Mouse (Mus musculus): ENCODE data around the gene Daam2. TPM values are rescaled to one million over a fixed set of nuclear protein-coding genes. Genes with fewer than 3 reads are reported as not detected.

The Daam2 gene
- polyA plus RNA-seq, 1 experiment from 2014 or later: 3.1 TPM

DNA sequence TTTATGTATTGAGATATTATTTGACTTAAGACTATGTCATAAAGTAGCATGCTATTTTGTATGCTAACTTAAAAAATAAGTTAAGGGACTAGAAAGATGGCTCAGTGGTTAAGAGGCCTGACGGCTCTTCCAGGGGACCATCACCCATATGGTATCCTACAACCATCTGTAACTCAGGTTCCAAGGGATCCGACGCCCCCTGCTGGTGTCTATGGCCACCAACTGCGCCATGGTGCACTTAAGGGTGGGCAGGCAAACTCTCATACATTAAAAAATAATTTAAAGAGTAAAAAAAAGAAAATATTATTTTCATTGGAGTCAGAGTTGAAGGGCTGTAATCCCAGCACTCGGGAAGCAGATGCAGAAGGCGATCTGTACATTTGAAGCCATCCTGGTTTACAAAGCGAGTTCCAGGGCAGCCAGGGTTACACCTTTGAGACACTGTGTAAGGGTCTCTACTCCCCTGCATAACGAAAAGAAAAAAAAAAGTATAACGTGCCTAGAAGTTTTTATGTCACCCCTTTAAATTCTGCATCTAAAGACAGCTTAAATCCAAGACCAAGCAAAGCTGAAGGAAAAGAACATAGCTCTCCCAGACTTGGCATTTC lies 136.4 kb downstream of the Daam2 start:
- Histone ChIP-seq H3K4me1 (replicated peaks; ENCODE audit: control insufficient read depth, insufficient read depth, low read length) (peaks cover 11% of the 10 kb centered on the region), H3K27ac (no peak overlapping the region), H3K4me2 (replicated peaks) (peak overlapping the region; percentile 80), H3K36me3 (replicated peaks; ENCODE audit: control insufficient read depth, insufficient read depth) (no peaks in the 10 kb centered on the region), H3K9ac (no peak overlapping the region), H3K27me3 (ENCODE audit: control insufficient read depth, insufficient read depth, low read length) (no peaks in the 10 kb centered on the region), H3K4me3 (replicated peaks; ENCODE audit: low read length) (peak overlapping the region; percentile 73), H3K9me3 (ENCODE audit: control insufficient read depth, low read length) (no peaks in the 10 kb centered on the region)
- 17% methylated on average over 9 of the region's 9 CpGs for WGBS
- ATAC-seq (ENCODE audit: low FRiP score) (no peak; the same call in 1 of the 2 replicates), DNase-seq (ENCODE audit: low spot score) (no peak)

DNA sequence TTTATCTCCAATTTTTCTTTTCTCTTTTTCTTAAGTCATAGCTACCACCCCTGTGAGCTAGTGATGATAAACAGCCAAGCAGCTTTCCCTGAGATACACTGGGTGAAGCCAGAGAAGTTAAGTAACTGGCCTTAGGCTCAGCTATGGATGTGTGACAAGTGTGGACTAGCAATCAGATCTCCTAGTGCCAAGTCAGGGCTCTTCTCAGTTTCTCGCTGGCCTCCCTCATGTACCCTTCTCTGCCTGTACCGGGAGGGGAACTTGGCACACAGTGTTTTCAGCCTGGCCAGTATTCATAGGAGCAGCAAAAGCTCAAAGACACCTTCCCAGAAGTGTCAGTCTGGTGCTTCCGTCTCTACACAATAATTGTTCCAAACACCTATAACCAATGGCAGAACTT lies 140.3 kb downstream of the Daam2 start:
- 86% methylated on average over 3 of the region's 3 CpGs for WGBS
- no peak for ATAC-seq (ENCODE audit: low FRiP score)

DNA sequence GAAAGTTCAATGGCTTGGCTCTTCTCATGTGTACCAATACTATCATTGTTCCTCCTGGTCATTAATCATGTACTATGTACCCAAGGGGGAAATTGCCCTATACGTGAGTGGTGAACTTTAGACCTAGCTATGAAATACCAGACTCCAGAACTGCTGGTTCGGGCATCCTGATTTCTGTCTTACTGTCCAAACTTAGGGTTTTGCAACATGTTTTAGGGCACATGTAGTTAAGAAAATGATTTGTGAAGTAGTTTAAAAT lies 141.1 kb downstream of the Daam2 start:
- DNase-seq (ENCODE audit: low spot score): no peak
- H3K36me3 ChIP-seq (replicated peaks; ENCODE audit: control insufficient read depth, insufficient read depth): no peaks in the 10 kb centered on the region
- H3K27me3 ChIP-seq (ENCODE audit: control insufficient read depth, insufficient read depth, low read length): no peaks in the 10 kb centered on the region
- 90% methylated on average over 2 of the region's 2 CpGs for WGBS
- ATAC-seq (ENCODE audit: low FRiP score): no peak
- H3K4me2 ChIP-seq (replicated peaks): no peak overlapping the region
- H3K9me3 ChIP-seq (ENCODE audit: control insufficient read depth, low read length): no peaks in the 10 kb centered on the region
- no peak overlapping the region for H3K9ac ChIP-seq
- no peak overlapping the region for H3K27ac ChIP-seq
- no peaks in the 10 kb centered on the region for H3K4me1 ChIP-seq (replicated peaks; ENCODE audit: control insufficient read depth, insufficient read depth, low read length)
- no peak overlapping the region for H3K4me3 ChIP-seq (replicated peaks; ENCODE audit: low read length)

More for the DNA sequence above, 140.3 kb downstream of the Daam2 start:
- H3K27me3 ChIP-seq (ENCODE audit: control insufficient read depth, insufficient read depth, low read length): no peaks in the 10 kb centered on the region
- no peak for DNase-seq (ENCODE audit: low spot score)
- H3K36me3 ChIP-seq (replicated peaks; ENCODE audit: control insufficient read depth, insufficient read depth): no peaks in the 10 kb centered on the region
- H3K4me1 ChIP-seq (replicated peaks; ENCODE audit: control insufficient read depth, insufficient read depth, low read length): peaks cover 4% of the 10 kb centered on the region
- H3K4me3 ChIP-seq (replicated peaks; ENCODE audit: low read length): no peak overlapping the region
- no peak overlapping the region for H3K9ac ChIP-seq
- no peak overlapping the region for H3K4me2 ChIP-seq (replicated peaks)
- H3K9me3 ChIP-seq (ENCODE audit: control insufficient read depth, low read length): no peaks in the 10 kb centered on the region
- H3K27ac ChIP-seq: no peak overlapping the region

DNA sequence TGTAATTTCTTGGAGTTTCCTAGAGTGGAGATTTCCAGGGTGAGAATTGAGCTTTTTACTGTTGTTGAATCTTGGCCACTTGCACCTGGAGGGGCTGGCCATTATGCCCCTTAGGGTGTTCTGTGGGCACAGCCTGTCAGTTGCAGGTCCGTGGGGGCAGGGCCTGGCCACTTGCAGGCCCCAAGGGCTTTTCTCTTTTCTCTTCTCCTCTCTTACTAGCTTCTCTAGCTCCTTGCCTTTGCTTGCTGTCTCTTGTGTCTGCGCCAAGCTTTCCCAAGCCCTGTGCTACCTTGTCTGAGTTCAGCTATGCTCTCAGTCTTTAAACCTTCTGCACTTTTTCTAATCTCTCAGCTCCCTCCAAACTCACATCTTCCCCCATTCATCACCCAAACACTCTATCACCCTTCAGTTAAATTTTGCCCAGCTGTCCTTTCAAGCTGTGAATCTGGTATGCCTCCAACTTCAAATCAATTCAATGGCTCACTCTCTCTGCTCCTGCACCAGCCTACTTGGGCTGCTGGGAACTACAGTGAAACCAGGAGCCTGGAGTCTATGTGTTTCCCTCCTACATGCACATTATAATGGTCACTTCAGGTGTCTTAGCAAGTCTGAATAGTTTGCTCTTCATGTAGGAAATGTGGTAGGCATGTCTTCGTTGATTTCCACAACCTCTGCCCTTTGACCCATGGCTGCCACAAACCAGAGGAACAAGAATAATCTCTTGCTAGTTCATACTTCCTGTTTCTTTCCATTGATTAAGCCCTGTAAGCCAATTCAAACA lies 141.7 kb downstream of the Daam2 start:
- 85% methylated on average over 3 of the region's 3 CpGs for WGBS
- Histone ChIP-seq H3K4me2 (replicated peaks) (no peak overlapping the region), H3K4me1 (replicated peaks; ENCODE audit: control insufficient read depth, insufficient read depth, low read length) (no peaks in the 10 kb centered on the region), H3K27ac (no peak overlapping the region), H3K9ac (no peak overlapping the region), H3K36me3 (replicated peaks; ENCODE audit: control insufficient read depth, insufficient read depth) (no peaks in the 10 kb centered on the region), H3K4me3 (replicated peaks; ENCODE audit: low read length) (no peak overlapping the region), H3K27me3 (ENCODE audit: control insufficient read depth, insufficient read depth, low read length) (no peaks in the 10 kb centered on the region), H3K9me3 (ENCODE audit: control insufficient read depth, low read length) (no peaks in the 10 kb centered on the region)
- DNase-seq (ENCODE audit: low spot score): no peak
- no peak for ATAC-seq (ENCODE audit: low FRiP score)

DNA sequence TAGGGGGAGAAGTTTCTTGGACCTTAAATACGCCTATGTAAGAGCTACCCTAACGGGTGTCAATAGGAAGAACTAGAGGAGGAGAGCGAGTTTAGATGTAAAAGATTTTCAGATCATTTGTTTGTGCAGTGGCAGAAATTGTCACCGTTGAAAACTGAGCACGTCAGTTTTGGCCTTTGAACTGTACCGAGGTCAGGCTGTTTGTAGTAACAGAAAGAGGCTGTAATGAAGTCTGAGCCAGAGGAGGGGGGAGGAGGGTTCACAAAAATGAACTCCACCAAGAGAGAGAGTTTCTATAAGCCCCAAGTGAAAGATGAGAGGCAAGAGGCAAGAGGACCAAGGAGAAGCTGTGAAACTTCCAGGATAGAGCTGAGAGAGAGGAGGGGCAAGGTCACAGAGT lies 144.3 kb downstream of the Daam2 start:
- H3K4me2 ChIP-seq (replicated peaks): no peak overlapping the region
- no peak overlapping the region for H3K4me3 ChIP-seq (replicated peaks; ENCODE audit: low read length)
- H3K27ac ChIP-seq: no peak overlapping the region
- no peaks in the 10 kb centered on the region for H3K9me3 ChIP-seq (ENCODE audit: control insufficient read depth, low read length)
- H3K36me3 ChIP-seq (replicated peaks; ENCODE audit: control insufficient read depth, insufficient read depth): no peaks in the 10 kb centered on the region
- 78% methylated on average over 6 of the region's 6 CpGs for WGBS
- H3K27me3 ChIP-seq (ENCODE audit: control insufficient read depth, insufficient read depth, low read length): no peaks in the 10 kb centered on the region
- ATAC-seq (ENCODE audit: low FRiP score): no peak
- H3K4me1 ChIP-seq (replicated peaks; ENCODE audit: control insufficient read depth, insufficient read depth, low read length): no peaks in the 10 kb centered on the region
- no peak for DNase-seq (ENCODE audit: low spot score)
- no peak overlapping the region for H3K9ac ChIP-seq

DNA sequence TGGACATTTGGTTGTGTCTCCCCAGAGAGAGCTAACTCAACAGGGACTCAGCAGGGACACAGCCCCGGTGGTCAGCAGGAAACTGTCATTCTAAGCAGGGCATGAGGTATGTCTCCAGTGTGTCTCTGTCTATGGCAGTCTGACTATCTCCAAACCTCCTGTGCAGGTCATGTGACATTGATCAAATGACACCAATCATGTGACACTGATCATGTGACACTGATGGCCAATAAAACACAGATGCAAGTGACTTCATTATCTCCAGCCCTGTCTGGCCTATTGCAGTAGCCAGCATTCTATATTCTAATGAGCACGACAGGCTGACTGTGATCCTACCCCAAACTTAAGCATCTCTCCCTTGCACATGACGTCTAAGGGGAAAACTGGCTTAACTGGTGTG lies 147.9 kb downstream of the Daam2 start:
- Histone ChIP-seq H3K4me1 (replicated peaks; ENCODE audit: control insufficient read depth, insufficient read depth, low read length) (no peaks in the 10 kb centered on the region), H3K4me2 (replicated peaks) (no peak overlapping the region), H3K36me3 (replicated peaks; ENCODE audit: control insufficient read depth, insufficient read depth) (no peaks in the 10 kb centered on the region), H3K27me3 (ENCODE audit: control insufficient read depth, insufficient read depth, low read length) (no peaks in the 10 kb centered on the region), H3K4me3 (replicated peaks; ENCODE audit: low read length) (no peak overlapping the region), H3K9ac (no peak overlapping the region), H3K9me3 (ENCODE audit: control insufficient read depth, low read length) (no peaks in the 10 kb centered on the region), H3K27ac (no peak overlapping the region)
- DNase-seq (ENCODE audit: low spot score): no peak
- no peak for ATAC-seq (ENCODE audit: low FRiP score)
- WGBS: 83% methylated on average over 3 of the region's 3 CpGs

DNA sequence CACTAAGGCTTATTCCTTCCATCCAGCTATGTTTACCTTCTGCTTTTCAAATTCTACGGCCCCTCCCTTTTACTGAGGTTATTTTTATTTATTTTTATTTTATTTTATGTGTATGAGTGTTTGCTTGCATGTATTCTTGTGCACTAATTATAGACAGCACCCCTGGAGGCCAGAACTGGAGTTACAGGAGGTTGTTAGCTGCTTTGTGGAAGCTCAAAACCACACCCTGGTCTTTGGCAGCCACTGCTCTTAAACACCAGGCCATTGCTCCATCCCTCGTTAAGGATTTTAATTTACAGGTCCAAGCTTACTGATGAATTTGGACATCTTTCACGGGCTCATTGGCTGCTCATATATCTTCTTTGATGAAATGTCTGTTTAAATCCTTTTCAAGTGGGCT lies 150.6 kb downstream of the Daam2 start:
- Histone ChIP-seq H3K4me3 (replicated peaks; ENCODE audit: low read length) (no peak overlapping the region), H3K9ac (no peak overlapping the region), H3K27ac (no peak overlapping the region), H3K9me3 (ENCODE audit: control insufficient read depth, low read length) (no peaks in the 10 kb centered on the region), H3K4me1 (replicated peaks; ENCODE audit: control insufficient read depth, insufficient read depth, low read length) (no peaks in the 10 kb centered on the region), H3K27me3 (ENCODE audit: control insufficient read depth, insufficient read depth, low read length) (no peaks in the 10 kb centered on the region), H3K4me2 (replicated peaks) (no peak overlapping the region), H3K36me3 (replicated peaks; ENCODE audit: control insufficient read depth, insufficient read depth) (no peaks in the 10 kb centered on the region)
- DNase-seq (ENCODE audit: low spot score) (peak; percentile 31), ATAC-seq (ENCODE audit: low FRiP score) (no peak)
- 55% methylated on average over 3 of the region's 3 CpGs for WGBS

DNA sequence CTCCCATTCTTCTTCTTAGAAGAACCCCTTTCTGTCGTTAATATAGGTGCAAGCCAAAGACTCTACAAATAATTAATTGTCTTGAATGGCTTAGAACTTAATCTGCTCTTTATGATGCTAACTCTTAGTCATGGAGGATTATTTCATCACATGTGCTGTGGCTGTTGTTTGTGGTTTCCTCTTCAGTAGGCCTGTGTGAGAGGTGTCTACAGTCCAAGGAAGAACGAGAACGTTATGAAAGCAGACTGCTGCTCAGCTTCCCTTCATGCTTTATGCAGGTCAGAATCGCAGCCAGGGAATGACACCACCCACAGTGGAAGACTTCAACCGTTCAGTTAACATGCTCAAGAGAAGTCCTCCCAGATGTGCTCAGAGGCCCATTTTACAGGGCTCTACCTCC lies 151.2 kb downstream of the Daam2 start:
- no peaks in the 10 kb centered on the region for H3K27me3 ChIP-seq (ENCODE audit: control insufficient read depth, insufficient read depth, low read length)
- H3K27ac ChIP-seq: no peak overlapping the region
- no peaks in the 10 kb centered on the region for H3K4me1 ChIP-seq (replicated peaks; ENCODE audit: control insufficient read depth, insufficient read depth, low read length)
- ATAC-seq (ENCODE audit: low FRiP score): no peak
- no peaks in the 10 kb centered on the region for H3K9me3 ChIP-seq (ENCODE audit: control insufficient read depth, low read length)
- no peak overlapping the region for H3K4me3 ChIP-seq (replicated peaks; ENCODE audit: low read length)
- no peak for DNase-seq (ENCODE audit: low spot score)
- H3K4me2 ChIP-seq (replicated peaks): no peak overlapping the region
- no peaks in the 10 kb centered on the region for H3K36me3 ChIP-seq (replicated peaks; ENCODE audit: control insufficient read depth, insufficient read depth)
- WGBS: 87% methylated on average over 5 of the region's 5 CpGs
- H3K9ac ChIP-seq: no peak overlapping the region
